Mouse (Mus musculus) liver, embryonic 12.5 days (tissue): ENCODE measurements around the gene 2700097O09Rik. TPM values are rescaled to one million over a fixed set of nuclear protein-coding genes. Genes with fewer than 3 reads are reported as not detected.
"Not testable (repeated sequence)": the region's sequence is repeated elsewhere in the genome, so short reads cannot be mapped to it uniquely, and the experiment has no call there.

Experiments
- ATAC-seq: fragments of 200-750 bp; cut with Nextera tagmentation; 2 replicates; pipeline ENCODE4 v1.8.0; 2017; ENCODE audit warnings: moderate number of reproducible peaks, mild to moderate bottlenecking, moderate library complexity
- H3K27ac ChIP-seq: fragments of 300-500 bp; sonication (generic); 2 replicates; pipeline ENCODE4 v1.5.1; 2016; ENCODE audit warnings: mild to moderate bottlenecking
- H3K27me3 ChIP-seq: fragments of 300-500 bp; sonication (generic); replicated peaks from 2 replicates; pipeline ENCODE4 v1.6.1; 2016; ENCODE audit warnings: mild to moderate bottlenecking, moderate library complexity
- H3K36me3 ChIP-seq: fragments of 300-500 bp; sonication (generic); 2 replicates; pipeline ENCODE4 v1.6.1; 2016; ENCODE audit warnings: mild to moderate bottlenecking, moderate library complexity
- H3K4me1 ChIP-seq: fragments of 300-500 bp; sonication (generic); 2 replicates; pipeline ENCODE4 v1.6.1; 2016
- H3K4me2 ChIP-seq: fragments of 300-500 bp; sonication (generic); 2 replicates; pipeline ENCODE4 v1.6.1; 2016; ENCODE audit warnings: mild to moderate bottlenecking, moderate library complexity
- H3K4me3 ChIP-seq: fragments of 300-500 bp; sonication (generic); 2 replicates; pipeline ENCODE4 v1.5.1; 2016; ENCODE audit warnings: mild to moderate bottlenecking, moderate library complexity
- H3K9ac ChIP-seq: fragments of 300-500 bp; sonication (generic); 2 replicates; pipeline ENCODE4 v1.6.1; 2016; ENCODE audit warnings: mild to moderate bottlenecking, moderate library complexity
- H3K9me3 ChIP-seq: fragments of 300-500 bp; sonication (generic); replicated peaks from 2 replicates; pipeline ENCODE4 v1.6.1; 2016; ENCODE audit warnings: mild to moderate bottlenecking, moderate library complexity
- WGBS: fragments of 180-500 bp; shearing (Covaris S2); methylation state at CpG from one replicate; pipeline ENCODE4 v1.1.7; 2016; ENCODE audit not compliant: insufficient replicate concordance; 5-methylcytosine and 5-hydroxymethylcytosine counted together
- polyA plus RNA-seq: library from polyadenylated mRNA; unstranded; fragments of >200 nt; fragmentation: Nextera tagmentation; extraction: Ambion mirVana; gene quantifications from 2 replicates; pipeline ENCODE4 v1.2.1, GENCODE M21; 2016

2700097O09Rik gene
- polyA plus RNA-seq, 1 experiment from 2014 or later: 33.0 TPM

DNA sequence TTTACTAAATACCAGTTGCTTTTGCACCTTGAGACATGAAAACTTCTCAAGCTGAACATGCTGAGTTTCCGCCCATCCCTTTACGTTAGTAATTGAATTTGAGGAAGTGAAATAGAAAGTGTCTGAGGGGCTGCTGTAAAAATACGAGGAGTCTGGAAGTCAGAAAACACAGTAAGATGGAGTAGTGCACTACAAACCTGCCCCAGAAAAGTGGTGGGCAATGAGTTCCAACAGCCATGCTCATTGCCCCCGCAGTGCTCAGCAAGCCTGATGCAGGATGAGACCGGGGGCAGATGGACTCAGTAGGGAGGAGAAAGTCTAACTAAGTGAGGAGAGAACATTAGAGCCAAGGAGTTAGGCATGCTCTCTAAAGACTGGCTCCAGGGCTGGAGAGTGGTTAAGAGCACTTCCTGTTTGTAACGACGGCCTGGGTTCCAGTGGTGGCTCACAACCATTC is 60.5 kb downstream of the 2700097O09Rik start:
- Histone ChIP-seq H3K27ac (peak overlapping the region; percentile 28; the same call in 1 of the 2 replicates), H3K27me3 (no peaks in the 10 kb centered on the region), H3K9me3 (no peaks in the 10 kb centered on the region), H3K36me3 (no peaks in the 10 kb centered on the region), H3K4me3 (no peak overlapping the region), H3K9ac (no peak overlapping the region), H3K4me2 (no peak overlapping the region), H3K4me1 (0 out of 2 replicates have a peak, but pooled peaks cover 5% of the 10 kb centered on the region)
- 50% methylated on average over 7 of the region's 7 CpGs for WGBS
- ATAC-seq: no peak

DNA sequence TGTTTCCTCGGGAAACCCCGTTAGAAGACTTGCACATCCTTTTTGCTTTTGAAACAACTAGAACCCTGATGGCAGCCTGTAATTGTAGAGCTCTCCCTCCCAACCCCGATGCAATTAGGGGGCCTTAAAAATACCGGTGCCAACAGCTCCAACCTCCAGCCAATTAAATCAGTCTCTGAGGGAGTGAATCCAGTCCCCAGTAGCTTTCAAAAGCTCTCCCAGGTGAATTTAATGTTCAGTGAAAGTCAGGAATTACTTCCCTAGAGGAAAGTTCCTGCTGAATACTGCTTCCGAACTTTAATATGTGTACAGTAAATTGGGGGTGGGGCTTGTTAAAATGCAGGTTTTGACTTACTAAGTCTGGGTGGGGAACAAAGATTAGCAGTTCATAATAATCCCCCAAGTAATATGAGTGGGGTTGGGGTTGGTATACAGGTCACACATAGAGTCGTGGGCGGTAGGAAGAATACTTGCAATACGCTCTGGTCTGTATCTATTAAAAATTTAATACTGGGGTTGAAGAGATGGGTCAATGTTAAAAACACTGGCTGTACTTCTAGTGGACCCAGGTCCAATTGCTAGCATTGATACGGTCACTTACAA is 62.7 kb downstream of the 2700097O09Rik start:
- Histone ChIP-seq H3K36me3 (no peaks in the 10 kb centered on the region), H3K4me2 (no peak overlapping the region), H3K27ac (no peak overlapping the region), H3K4me1 (0 out of 2 replicates have a peak, but pooled peaks cover 5% of the 10 kb centered on the region), H3K9me3 (no peaks in the 10 kb centered on the region), H3K27me3 (no peaks in the 10 kb centered on the region), H3K4me3 (no peak overlapping the region), H3K9ac (no peak overlapping the region)
- ATAC-seq: no peak
- WGBS: 68% methylated on average over 9 of the region's 9 CpGs

DNA sequence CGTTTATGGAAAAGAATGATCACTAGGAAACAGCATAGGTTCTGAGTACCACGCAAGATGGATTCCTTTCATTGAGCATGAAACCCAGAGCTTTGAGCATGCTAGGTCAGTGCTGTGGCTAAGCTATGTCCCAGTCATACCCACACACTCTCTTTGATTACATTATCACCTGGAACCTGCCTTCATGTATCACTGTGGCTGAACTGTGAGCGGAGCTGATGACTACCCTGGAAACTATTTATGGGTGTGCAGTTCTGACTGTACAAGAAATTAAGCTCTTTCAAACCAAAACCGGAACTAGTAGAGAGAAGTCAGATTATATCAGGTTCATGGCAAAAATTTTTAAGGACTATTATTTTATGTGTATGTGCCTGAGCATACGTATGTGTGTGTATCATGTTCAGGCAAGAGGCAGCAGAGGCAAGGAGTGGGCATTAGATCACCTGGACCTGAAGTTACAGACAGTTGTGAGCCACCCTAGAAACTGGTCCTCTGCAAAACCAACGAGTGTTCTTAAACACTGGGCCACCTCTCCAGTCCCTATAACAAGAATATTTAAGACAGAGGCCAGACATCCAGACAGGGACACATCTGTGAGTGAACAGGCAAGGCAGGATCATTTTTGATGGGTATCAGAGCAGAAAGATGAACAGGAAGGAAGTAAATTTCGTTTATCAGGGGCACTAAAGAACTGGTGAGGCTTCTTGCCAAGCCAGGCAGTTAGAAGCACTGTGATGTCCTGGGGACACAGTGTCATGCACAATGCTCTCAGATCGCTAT is 63.4 kb downstream of the 2700097O09Rik start:
- no peak overlapping the region for H3K27ac ChIP-seq
- H3K4me2 ChIP-seq: no peak overlapping the region
- H3K36me3 ChIP-seq: no peaks in the 10 kb centered on the region
- no peak for ATAC-seq
- no peak overlapping the region for H3K4me3 ChIP-seq
- WGBS: 59% methylated on average over 8 of the region's 8 CpGs
- no peaks in the 10 kb centered on the region for H3K9me3 ChIP-seq
- 0 out of 2 replicates have a peak, but pooled peaks cover 5% of the 10 kb centered on the region for H3K4me1 ChIP-seq
- no peaks in the 10 kb centered on the region for H3K27me3 ChIP-seq
- no peak overlapping the region for H3K9ac ChIP-seq

DNA sequence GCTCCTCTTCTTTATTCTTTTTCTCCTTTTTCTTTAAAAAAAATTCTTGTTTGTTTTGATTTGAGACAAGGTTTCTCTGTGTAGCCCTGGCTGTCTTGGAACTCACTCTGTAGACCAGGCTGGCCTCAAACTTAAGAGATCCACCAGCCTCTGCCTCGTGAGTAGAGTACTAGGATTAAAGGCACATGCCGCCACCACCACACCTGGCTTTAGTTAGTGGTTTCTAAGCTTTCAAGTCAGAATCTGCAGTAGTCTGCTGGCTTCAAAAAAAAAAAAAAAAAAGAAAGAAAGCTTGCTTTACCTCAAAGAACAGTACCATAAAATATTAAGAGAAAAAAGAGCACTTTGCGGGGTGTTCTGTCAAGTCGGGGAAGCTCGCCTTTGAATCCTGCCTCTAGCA is 64.5 kb downstream of the 2700097O09Rik start:
- whole genome bisulfite sequencing: 80% methylated on average over 5 of the region's 5 CpGs

DNA sequence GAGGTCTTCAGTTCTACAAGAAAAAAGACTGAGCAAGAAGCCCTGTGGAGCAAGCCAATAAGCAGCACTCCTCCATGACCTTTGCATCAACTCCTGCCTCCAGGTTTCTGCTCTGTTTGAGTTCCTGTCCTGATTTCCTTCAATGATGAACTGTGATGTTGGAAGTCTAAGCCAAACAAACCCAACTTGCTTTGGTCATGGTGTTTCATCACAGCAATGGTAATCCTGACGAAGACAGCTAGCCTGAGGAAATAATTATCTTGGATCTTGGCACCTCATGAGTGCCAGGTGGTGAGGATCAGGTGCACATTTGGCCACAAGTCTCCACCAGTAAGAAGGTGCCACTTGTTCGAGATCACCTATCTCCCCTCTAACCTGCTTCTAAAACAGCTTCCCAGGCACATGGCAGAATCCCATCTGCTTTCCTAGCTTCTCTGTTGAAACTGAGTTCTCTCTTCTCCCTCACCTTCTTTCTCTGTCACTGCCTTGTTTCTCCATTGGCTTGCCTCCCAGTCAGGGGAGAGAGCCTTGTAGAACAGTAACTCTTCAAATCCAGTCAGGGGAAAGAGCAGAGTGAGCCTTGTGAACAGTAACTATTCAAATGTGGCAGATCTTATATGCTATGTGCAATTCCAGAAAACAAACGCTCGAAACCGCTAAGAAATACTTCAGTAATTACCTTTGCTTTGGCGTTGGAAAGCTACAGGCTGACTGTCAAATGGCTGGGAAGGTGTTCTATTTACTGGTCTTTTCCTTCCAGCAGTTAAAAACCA is 66.1 kb downstream of the 2700097O09Rik start, which contains the start of gene Baz1a:
Gene Baz1a (minus strand): TSS at position 723 of the 773 bp plus-strand sequence.
- WGBS: 80% methylated on average over 6 of the region's 6 CpGs

More for the DNA sequence above, 64.5 kb downstream of the 2700097O09Rik start:
- ATAC-seq: no peak
- Histone ChIP-seq H3K9ac (no peak overlapping the region), H3K4me2 (no peak overlapping the region), H3K27ac (no peak overlapping the region), H3K36me3 (no peaks in the 10 kb centered on the region), H3K9me3 (no peaks in the 10 kb centered on the region), H3K4me3 (no peak overlapping the region), H3K27me3 (no peaks in the 10 kb centered on the region), H3K4me1 (0 out of 2 replicates have a peak, but pooled peaks cover 5% of the 10 kb centered on the region)

DNA sequence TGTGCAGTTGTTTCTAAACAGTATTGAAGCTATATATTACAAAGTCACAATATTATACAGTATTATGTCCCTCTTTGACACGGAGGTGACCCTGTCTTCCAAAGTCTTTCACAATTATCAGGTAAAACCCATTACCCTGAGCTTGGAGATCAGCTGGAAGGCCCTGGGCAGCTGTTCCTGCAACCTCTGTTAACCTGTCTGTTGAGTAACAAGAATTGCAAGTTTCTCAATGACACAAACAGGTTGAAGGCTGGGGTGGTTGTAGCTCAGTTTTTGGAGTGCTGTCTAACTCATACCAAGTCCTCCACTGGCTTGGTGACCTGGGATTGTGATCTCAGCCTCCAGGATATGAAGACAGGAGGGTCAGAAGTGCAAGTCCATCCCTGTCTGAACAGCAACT is 66.9 kb downstream of the 2700097O09Rik start:
- Histone ChIP-seq H3K4me3 (no peak overlapping the region), H3K9me3 (no peaks in the 10 kb centered on the region), H3K27ac (no peak overlapping the region), H3K36me3 (no peaks in the 10 kb centered on the region), H3K27me3 (no peaks in the 10 kb centered on the region; the same call in 1 of the 2 replicates), H3K4me2 (no peak overlapping the region), H3K4me1 (0 out of 2 replicates have a peak, but pooled peaks cover 5% of the 10 kb centered on the region), H3K9ac (no peak overlapping the region)
- no peak for ATAC-seq
- 68% methylated on average over 1 of the region's 1 CpGs for WGBS

More for the DNA sequence above, 66.1 kb downstream of the 2700097O09Rik start, which contains the start of gene Baz1a:
- no peak within 1 kb of the TSS for H3K4me3 ChIP-seq
- H3K4me1 ChIP-seq: 0 out of 2 replicates have a peak, but pooled peaks cover 5% of the 10 kb centered on the region
- no peak within 1 kb of the TSS for H3K4me2 ChIP-seq
- no peak within 1 kb of the TSS for H3K27ac ChIP-seq
- no peak within 1 kb of the TSS for H3K9ac ChIP-seq
- no peak for ATAC-seq
- no peaks in the 10 kb centered on the region for H3K36me3 ChIP-seq
- no peaks in the 10 kb centered on the region for H3K27me3 ChIP-seq
- no peaks in the 10 kb centered on the region for H3K9me3 ChIP-seq

DNA sequence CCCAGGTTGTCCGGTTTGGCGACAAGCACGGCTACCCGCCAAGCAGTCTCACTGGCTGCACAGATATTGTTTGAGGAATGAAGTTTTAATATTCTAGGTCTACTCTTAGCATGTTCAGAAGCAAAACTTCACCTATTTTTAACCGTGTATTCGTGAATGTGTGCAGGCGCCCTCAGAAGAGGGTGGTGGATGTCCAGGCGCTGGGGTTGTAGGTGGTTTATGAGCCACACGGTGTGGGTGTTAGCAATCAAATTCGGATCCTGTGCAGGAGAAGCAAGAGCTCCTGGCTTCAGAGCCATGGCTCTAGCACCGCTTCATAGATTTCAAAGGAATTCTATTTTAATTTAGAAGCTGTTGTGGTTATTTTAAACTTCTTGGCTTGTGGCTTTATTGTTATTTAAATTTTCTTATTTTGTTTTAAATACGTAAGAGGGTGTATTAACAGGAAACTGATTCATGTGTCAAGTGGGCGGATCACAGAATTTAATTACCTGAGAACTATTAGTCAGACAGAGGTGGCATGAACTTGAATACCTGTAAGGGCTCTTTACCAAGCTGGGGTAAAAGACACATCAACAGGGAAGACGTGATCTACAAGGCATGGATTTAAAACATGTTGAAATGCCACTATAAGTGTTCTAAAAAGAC is 72.4 kb downstream of the 2700097O09Rik start:
- Histone ChIP-seq H3K4me2 (no peak overlapping the region), H3K9ac (no peak overlapping the region)
- WGBS: 77% methylated on average over 14 of the region's 14 CpGs

DNA sequence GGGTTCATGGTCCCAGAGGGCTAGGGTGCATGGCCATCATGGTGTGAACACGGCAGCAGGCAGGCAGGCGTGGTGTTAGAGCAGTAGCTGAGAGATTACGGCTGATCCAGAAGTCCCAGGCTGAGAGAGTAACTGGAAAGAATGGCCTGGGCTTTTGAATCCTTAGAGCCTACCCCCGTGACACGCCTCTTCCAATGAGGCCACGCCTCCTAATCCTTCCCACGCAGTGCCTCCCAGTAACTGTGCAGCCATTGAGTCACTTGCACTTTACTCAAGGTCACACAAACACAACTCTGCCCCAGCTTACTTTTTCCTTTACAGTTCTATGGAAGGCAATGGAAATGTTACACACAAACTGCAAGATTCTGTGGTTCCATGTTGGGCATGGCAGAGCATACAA is 73.8 kb downstream of the 2700097O09Rik start:
- WGBS: 86% methylated on average over 7 of the region's 7 CpGs
- no peak overlapping the region for H3K9ac ChIP-seq
- peaks cover 6% of the 10 kb centered on the region for H3K9me3 ChIP-seq
- H3K4me2 ChIP-seq: no peak overlapping the region
- no peak overlapping the region for H3K4me3 ChIP-seq
- ATAC-seq: no peak
- no peaks in the 10 kb centered on the region for H3K4me1 ChIP-seq
- no peaks in the 10 kb centered on the region for H3K36me3 ChIP-seq
- H3K27ac ChIP-seq: no peak overlapping the region
- H3K27me3 ChIP-seq: peaks cover 9% of the 10 kb centered on the region; the same call in 1 of the 2 replicates

More for the DNA sequence above, 72.4 kb downstream of the 2700097O09Rik start:
- peaks cover 9% of the 10 kb centered on the region; the same call in 1 of the 2 replicates for H3K27me3 ChIP-seq
- H3K9me3 ChIP-seq: peaks cover 6% of the 10 kb centered on the region
- no peaks in the 10 kb centered on the region for H3K4me1 ChIP-seq
- no peak overlapping the region for H3K27ac ChIP-seq
- no peak overlapping the region for H3K4me3 ChIP-seq
- H3K36me3 ChIP-seq: no peaks in the 10 kb centered on the region
- ATAC-seq: no peak

DNA sequence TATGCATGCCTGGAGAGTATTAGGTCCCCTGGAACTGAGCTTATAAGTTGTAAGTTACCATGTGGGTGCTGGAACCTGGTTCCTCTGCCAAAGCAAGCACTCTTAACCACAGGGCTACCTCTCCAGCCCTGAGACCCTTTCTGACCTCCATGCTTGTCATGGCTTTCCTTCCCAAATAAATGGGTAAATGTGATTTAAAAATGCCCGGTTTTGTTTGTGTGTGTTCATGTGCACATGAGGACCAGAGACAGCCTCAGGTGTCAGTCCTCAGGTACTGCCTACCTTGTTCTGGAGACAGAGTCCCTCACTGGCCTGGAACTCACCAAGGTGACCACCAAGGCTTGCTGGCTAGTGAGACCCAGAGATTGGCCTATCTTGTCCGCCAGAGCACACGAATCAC is 75.5 kb downstream of the 2700097O09Rik start:
- H3K9me3 ChIP-seq: peaks cover 6% of the 10 kb centered on the region
- H3K9ac ChIP-seq: no peak overlapping the region
- peaks cover 3% of the 10 kb centered on the region; the same call in 1 of the 2 replicates for H3K4me1 ChIP-seq
- H3K36me3 ChIP-seq: no peaks in the 10 kb centered on the region
- WGBS: 82% methylated on average over 3 of the region's 3 CpGs
- ATAC-seq: no peak
- H3K4me3 ChIP-seq: no peak overlapping the region
- H3K4me2 ChIP-seq: no peak overlapping the region
- H3K27ac ChIP-seq: no peak overlapping the region
- peaks cover 9% of the 10 kb centered on the region; the same call in 1 of the 2 replicates for H3K27me3 ChIP-seq

DNA sequence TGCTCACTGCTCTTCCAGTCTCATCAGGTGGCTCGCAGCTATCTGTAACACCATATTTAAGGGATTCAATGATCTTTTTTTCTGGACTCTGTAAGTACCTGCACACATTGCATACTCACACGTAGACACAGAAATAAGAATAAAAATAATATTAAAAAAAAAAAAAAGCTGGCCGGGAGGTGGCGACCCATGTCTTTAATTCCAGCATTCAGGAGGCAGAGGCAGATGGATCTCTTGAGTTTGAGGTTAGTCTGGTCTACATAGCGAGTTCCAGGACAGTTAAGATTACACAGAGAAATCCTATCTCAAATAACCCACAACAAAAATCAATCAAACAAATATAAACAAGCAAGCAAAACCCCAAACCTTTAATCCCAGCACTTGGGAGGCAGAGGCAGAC is 76.1 kb downstream of the 2700097O09Rik start:
- Histone ChIP-seq H3K4me1 (peaks cover 8% of the 10 kb centered on the region), H3K9me3 (peaks cover 6% of the 10 kb centered on the region), H3K27me3 (peaks cover 9% of the 10 kb centered on the region; the same call in 1 of the 2 replicates), H3K27ac (no peak overlapping the region), H3K4me3 (no peak overlapping the region), H3K4me2 (no peak overlapping the region), H3K9ac (no peak overlapping the region), H3K36me3 (no peaks in the 10 kb centered on the region)
- 66% methylated on average over 5 of the region's 5 CpGs for WGBS
- no peak for ATAC-seq

DNA sequence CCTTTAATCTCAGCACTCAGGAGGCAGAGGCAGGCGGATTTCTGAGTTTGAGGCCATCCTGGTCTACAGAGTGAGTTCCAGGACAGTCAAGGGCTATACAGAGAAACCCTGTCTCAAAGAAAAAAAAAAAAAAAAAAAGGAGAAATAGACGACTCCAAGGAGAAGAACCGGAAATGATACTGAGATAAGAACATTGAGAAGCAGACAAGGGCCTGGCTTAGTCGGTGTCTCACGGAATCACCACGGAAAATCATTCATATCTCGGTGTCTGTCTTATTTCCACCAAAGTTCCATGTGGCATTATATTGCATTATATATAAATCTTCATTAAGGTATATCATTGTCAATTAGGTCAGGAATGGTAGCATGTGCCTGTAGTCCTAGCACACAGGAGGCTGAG is 77.4 kb downstream of the 2700097O09Rik start:
- H3K27ac ChIP-seq, H3K27me3 ChIP-seq, H3K36me3 ChIP-seq, H3K4me3 ChIP-seq, H3K9me3 ChIP-seq, ATAC-seq, H3K9ac ChIP-seq, H3K4me2 ChIP-seq, H3K4me1 ChIP-seq: not testable (repeated sequence)
- 63% methylated on average over 7 of the region's 7 CpGs for WGBS
